Mouse (Mus musculus) spleen, adult 2 months (tissue): ENCODE measurements around the gene Ppp6r2.

Experiments
- CTCF ChIP-seq: fragments of 200-500 bp; IDR thresholded peaks from 2 replicates; pipeline ENCODE4 v1.5.1; 2011; ENCODE audit warnings: mild to moderate bottlenecking, inconsistent platforms; ENCODE audit not compliant: insufficient read depth, insufficient read length, insufficient replicate concordance; ENCODE audit errors: extremely low read depth
- POLR2A ChIP-seq: fragments of 200-500 bp; IDR thresholded peaks from 2 replicates; pipeline ENCODE4 v1.6.1; 2011; ENCODE audit warnings: low read depth, low read length, inconsistent platforms

- no peak for TF ChIP-seq POLR2A
- TF ChIP-seq CTCF = no peak
These were observed 98.7 kb downstream of the Ppp6r2 start for GRCm38 (mm10) chr15:89309962-89310498.
